Mouse (Mus musculus) Muller cell, postnatal 12 days (primary cell): ENCODE results near the gene Parp14.
"Not testable (repeated sequence)": the region's sequence is repeated elsewhere in the genome, so short reads cannot be mapped to it uniquely, and the experiment has no call there.

Experiments
- DNase-seq: peaks from one replicate; pipeline ENCODE4 v3.0.0-alpha.2; 2015; ENCODE audit errors: inconsistent ontology term

The Parp14 gene

DNA sequence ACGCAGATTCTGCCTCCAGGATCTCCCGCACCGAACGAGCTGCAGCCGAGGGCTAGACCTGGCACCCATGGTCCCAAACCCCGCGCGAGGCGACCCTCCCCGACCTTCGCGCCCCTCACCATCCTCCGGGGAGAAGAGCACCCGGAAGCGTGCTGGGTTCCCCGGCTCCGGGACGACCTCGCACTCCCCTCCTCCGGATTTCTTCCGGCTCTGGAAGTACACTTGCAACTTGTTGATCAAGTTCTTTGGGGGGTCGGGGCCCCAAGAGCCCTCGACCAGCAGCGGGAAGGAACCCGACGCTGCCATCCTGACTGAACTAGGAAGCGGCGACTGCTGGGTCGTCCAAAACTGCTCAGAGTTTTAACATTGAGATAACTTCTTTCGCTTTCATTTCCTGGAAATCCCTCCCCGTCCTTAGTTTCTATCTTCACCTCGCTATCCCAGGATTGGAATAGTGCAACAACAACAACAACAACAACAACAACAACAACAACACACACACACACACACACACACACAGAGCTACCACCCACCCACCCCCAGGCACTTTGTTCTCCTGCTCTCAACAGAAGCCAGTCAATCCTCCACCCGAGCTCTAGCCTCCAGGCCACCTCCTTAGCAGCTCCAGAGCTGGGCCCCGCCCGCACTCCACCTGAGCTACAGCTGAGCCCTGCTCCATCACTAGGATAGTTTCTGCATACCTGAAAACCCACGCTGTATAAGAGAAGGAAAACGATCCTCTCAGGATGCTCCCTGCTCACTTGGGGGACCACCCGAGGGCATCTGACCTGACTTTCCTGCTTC, at the start of gene Parp14:
Gene Parp14, minus strand, starts transcription at position 497 of the 804 bp plus-strand sequence.
- peak; percentile 56 for DNase-seq

DNA sequence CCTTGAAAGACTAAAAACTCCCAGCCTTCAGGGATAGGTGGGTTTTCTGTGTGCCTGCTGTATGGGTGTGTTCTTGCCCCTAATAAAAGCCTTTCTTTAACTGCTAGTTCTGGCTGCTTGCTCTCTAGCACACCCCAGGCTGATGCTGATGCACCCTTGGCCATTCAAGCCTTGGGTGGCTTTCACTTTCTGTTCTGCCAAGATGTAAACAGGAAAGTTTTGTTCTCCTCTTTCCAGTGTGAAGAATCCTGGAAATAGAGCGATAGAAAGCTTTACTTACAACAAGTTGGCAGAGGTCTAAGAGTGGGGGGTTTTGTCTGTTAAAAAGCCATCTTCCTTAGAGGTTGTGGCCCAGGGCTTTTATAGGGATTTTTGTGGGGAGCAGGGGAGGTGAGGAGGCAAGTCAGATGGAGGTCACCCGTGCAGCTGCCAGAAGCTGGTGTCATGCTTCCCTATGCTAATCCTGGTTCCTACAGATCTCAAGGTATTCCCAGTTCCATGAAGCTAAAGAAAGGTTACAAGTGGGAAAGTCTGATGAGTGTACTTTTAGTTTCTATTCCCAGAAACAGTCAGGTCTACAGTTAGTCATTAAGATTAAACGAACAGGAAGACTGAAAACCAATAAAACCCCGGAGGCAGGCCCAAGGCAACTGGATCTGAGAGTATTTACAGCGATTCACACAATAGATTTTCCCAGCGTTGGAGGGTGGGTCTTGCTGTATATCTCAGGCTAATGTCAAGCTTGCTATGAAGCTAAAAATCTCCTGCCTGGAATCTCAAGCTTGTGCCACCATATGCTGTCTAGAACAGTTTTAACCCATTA, 47.6 kb upstream of the Parp14 start:
- peak; percentile 18 for DNase-seq

DNA sequence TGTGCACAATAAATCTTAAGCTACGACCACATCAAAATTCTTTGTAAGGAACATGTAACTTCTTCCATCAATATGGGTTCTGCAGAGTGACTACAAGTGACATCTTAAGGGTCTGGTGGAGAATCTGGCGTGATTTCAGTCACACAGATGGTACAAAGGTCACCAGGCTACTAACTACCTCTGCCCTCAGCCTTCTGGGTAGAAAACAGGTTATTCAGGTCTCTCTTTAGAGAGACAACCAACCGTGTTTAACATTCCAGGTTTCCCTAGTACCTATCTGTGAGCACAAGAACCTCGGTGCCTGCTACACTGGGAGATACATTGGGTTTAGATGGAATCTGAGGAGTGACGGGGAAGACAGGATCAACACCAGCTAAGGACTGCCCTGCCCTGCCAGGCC, 43.0 kb upstream of the Parp14 start:
- no peak for DNase-seq

DNA sequence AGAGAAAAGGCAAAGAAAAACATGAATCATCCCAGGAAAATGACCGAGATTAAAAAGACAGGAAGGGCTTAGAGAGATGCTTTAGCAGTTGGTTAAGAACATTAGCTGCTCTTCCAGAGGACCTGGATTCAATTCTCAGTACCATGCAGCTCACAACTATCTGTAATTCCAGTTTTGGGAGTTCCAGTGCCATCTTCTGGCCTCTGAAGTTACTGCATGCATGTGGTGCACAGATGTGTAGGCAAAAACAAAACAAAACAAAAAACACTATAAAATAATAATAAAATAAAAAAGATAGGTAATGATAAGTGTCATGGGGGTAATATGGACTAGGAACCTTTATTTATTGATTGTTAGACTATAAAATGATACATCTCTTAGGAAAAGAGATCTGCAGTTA, 42.2 kb upstream of the Parp14 start:
- no peak for DNase-seq

DNA sequence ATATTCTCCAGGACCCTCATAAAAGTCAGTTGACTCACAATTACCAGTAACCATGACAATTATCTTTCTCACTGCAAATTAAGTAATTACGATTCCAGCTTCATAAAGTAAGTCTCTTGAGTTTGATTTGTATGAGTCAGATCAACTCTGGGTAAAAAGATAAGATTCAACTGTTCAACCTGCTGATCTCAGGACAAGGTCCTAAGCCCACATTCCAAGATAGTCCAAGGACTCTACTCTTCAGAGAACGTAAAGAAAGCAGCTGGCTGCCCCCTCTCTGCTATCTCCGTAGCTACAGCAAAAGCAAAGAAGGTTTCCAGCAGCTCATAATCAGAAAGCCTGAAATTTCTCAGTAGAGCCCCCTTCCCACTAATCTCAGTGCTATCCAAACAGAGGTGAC, 40.1 kb upstream of the Parp14 start:
- no peak for DNase-seq

DNA sequence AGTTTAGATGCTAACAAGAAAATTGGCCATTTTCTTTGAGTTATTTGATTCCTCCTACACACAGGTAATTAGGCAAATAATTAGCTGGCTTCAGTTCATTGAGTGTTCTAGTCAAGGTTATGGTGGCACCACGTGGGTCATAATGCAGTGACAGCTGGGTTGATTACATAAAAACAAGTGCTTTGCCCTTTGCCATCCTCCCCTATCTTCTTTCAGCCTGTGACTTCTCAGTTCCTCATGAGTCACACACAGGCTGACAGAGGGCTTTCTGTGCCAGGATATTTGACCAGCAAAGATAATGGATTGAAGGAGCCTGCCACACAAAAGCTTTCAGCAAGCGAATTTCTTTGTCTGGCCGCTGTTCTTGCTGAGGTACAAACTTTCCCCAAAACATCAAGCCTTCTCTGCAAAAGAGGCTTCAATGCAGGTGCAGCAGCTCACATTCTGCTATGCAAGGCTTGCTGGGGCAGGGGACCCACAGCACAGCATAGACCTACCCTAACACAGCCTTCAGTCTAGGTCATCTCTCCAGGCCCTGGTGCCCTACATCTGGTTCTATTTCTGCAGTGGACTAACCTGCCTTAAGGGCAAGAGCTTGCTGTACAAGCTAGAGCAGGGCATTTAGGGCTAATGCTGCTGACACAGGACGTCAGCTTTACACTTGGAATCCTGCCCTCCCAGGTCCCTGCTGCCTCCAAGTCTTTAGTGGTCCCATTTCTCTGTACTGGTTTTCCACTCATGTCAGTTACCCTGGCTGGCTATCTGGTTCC, 36.3 kb upstream of the Parp14 start:
- peak; percentile 55 for DNase-seq

DNA sequence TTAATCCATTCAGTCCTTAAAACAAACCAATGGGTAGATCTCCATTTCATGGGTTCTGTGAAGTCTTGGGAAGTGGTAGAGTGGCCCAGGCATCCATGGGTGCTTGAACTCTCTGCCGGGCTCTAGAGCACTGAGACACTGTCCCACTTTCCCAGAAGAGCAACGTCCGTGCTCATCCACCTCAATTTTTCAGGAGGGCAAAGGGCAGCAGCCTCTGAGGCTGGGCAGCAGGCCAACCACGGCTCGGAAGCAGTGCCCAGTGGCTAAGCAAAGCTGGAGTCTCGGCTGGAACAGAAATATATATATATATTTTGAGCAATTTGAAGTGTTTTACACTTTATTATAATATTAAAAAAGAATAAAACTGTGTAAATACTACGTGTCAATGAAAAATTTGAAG, 35.5 kb upstream of the Parp14 start:
- DNase-seq, result no peak

DNA sequence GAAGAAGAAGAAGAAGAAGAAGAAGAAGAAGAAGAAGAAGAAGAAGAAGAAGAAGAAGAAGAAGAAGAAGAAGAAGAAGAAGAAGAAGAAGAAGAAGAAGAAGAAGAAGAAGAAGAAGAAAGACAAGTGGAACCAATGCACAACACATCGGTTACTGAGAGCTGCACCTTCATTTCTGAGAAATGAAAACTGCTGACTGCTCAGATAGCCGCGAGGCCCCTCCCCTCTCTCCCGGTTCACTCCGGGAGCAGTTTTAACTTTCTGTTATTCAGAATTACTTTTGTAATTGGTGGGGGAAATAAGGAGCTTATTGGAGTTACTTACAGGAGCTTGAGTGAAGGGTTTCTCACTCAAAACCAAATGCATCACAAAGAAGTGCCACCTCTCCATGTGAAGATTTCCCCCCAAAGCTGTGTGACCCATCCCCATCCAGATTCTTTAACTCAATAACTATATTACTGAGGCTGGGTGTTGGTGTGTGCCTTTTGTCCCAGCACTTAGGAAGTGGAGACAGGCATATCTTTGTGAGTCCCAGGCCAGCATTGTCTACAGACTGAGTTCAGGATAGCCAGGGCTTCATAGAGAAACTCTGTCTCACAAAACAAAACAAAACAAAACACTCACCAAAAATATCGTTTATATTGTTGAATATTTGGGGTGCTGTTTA, 34.6 kb upstream of the Parp14 start:
- DNase-seq, result no peak

DNA sequence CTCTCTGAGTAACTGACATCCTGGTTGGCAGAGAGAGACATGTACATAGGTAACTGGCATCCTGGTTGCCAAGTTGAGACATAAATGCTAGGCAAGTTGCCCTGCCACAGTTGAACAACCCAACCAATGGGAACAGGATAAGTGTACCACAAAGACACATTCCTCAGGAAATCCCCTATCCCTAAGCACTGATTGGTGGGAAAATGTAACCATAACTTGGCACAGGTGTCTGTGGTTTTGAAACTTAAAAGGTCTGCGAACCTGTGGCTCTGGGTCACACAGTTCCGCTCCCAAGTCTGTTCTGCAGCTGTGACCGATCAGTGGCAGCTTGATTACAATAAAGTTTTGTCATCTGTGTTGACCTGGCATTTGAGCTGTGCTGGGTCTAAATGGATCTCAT, 34.0 kb upstream of the Parp14 start:
- DNase-seq, result peak; percentile 50

DNA sequence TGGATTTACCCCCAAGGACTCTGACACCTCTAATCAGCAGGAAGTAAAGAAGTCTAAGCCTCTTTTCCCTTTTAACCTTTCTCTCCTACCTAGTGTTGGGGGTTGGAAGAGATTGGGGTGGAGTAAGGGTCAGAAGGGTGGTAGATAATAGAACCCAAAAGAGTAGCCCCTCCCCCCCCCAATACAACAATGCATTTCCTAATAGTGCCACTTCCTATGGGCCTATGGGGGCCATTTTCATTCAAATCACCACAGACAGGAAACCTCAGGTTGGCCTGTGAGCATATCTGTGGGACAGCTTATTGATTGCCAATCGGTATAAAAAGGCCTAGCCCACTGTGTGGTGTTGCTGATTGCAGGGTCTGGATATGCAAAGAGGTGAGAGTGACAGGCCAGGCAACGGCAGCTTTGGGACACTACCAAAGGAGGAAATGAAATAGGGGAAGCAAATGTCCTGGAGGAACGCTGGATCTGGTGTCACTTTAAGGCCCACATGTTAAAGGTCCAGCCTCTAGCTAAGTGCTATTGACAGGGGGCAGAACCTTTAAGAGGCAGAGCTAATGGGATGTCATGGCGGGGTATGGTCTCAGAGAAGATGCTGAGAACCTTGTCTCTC, 32.9 kb upstream of the Parp14 start:
- DNase-seq, result no peak

DNA sequence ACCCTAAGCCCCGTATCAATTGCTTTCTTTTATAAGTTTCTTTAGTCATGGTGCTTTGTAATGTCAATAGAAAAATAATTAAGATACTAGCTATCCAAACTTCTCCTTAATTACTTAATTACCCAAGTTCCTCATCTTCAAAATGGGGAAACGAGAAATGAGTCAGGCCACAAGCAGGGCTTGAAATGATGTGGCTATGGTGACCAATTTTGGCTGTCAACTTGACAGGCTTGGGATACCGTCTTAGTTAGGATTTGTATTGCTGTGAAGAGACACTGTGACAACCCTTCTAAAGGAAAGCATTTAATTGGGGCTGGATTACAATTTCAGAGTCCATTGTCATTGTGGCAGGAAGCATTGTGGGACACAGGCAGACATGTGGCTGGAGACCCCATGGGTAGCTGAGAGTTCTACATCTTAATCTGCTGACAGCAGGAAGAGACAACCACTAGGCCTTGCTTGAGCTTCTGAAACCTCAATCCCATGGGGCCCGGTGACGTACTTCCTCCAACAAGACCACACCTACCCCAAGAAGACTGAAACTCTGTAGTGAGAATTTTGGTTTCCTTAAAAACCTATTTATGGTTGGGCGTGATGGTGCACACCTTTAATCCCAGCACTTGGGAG, 31.8 kb upstream of the Parp14 start:
- DNase-seq, result no peak

DNA sequence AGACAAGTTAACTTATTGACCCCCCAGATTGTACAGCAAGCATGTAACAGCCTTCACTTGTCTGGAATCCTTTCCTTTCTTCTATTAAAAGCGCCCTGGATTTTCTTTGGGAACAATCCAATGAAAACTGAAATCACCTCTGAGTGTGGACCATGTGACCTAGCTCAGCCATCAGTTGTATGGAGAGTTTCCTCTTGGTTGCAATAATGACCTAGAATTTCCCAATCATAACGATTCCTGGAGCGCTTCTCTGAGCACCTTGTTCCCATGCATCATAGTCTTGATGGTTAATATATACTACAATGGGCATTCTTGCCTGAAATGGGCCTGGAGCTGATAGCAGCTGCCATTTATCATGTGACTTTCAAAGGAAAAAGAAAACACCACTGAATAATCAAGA, 29.2 kb upstream of the Parp14 start:
- no peak for DNase-seq

DNA sequence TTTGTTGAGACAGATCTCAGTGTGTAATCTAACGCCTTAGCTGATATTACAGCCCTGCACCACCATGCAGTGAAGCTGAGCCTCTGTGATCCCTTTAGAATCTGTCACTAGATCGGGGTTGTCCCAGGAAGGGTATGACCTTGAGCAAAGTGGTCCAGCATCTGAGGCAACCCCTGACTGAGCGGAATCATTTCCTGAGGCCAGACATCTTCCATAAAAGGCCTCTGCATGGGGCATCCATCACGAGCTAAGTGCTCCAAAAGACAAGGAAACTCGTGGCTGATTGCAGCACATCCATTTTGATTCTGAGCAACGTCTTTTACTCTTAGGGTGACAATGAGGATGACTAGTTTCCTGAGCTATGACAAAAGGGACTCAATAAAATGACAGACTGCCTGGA, 23.7 kb upstream of the Parp14 start:
- no peak for DNase-seq

DNA sequence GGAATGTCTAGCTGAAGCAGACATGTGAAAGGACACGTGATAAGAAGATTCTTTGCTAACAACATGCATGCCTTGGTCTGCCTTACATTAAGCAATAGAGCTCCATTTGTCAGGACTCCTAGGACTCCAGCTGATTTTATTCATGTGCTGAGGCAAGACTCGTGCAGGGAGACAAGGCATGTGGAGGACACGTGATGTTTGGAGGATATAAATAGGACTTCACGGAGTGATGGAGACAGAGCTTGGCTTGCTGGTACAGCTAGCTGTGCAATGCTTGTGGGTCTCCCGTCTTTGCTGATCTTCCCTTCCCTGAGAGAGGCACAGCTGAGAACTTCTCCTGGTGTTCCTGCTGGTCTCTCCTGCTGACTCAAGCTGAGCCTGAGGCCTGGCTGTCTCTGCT, 20.3 kb upstream of the Parp14 start:
- DNase-seq, result not testable (repeated sequence)

DNA sequence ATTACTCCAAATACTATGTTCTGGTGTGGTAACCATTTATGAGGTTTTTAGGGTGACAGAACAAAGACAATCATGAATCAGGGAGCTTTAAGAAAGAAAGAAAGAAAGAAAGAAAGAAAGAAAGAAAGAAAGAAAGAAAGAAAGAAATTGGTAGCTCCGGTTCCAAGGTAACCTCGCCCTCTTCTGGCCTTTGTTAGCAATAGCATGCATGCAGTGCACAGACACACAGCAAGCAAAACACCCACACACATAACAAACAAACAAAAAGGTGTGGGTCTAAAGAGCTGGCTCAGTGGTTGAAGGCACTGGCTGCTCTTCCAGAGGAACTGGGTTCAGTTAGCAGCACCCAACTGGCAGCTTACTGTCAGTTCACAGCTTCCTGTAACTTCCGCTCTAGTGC, 19.3 kb upstream of the Parp14 start:
- no peak for DNase-seq

DNA sequence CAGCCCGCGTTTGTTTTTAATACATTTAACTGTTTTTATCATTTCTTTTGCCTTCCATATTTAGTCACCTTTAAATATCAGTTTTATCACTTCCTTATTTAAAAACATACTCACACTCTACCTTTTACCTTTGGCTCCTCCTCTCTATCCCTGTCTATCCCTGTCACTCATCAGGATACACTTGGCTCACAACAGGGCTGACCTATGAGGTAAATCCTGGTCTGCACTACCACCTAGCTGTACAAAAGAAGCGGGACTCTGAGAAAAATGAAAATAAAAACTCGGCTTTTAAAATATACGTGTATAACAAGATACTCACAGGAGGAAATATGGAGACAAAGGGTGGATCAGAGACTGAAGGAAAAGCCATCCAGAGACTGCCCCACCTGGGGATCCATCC, 17.6 kb upstream of the Parp14 start:
- no peak for DNase-seq

DNA sequence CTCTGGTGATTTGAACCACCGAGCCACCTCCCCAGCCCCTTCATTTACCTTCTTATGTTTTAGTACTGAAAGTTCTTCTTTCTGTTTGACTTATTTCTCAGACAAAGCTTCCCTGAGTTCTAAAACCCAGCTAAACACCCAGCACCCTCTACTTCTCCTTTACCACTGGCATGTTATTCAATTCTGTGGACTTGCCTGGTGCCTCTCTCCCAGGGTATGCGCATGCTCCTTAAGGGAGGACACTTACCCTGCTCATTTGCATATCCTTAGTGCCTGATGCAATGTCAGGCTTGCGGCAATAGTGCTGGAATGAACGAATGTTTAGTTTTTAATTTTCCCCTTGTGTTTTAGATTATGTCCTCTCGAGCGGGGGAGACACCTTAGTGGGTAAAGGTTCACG, 16.8 kb upstream of the Parp14 start:
- DNase-seq, result no peak

DNA sequence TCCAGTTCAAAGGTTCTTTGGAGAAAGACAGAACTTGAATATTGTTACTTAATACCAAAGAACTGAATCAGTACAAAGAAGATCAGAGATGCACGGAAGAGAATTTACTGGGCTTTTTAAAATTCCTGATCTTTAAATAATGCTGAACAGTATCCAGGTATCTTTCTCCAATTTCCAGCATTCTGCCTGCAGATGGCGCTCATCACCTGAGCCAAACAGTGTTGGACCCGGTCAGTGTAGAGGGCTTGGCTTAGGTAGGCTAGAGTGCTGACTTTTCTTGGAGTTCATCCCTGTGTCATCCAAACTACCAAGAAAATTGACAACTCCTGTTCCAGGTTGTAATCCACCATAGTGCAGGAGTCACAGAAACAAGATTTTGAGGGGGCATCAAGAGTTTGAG, 3.1 kb upstream of the Parp14 start:
- DNase-seq, result peak; percentile 17

DNA sequence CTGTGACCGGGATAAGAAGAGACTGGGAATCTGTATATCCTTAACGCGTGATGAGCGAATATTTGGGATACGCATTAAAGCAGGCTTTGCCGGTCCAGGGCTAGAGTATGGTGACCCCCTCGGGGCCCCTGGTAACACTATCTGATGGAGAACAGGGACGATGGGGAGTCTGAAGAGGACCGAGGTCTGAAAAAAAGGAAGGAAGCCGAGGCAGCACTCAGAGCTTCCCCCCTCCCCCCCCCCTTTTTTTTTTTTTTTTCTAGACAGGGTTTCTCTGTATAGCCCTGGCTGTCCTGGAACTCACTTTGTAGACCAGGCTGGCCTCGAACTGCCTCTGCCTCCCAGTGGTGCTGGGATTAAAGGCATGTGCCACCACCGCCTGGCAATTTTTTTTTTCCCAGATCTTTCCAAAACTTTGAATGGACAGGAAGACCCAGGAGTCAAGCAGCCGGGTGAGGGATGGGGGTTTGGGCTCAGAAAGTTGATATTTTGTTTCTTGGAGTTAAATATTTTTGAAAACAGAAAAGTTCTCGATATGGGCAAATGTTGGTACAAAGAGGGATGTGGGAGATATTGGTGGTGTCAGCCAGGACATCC, 1.2 kb upstream of the Parp14 start:
- DNase-seq, result no peak

DNA sequence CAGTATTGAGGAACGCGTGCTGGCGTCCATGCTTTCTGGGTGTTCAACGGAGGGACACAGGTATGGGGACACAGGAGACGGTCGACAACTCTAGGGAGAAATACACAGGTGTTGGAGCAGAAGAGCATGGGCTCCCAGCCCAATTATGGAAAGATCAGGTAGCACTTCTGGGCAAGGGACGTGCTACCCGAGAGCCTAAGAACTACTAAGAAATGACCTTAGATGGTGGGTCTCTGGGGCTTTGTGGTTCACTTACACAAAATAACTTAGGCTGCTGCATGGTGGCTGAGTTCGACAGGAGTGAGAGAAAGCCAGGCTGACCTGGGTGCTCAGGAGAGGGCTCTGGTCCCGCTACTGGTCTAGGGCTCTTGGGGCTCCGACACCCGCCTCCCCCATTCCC, 554 bp upstream of the Parp14 start:
- no peak for DNase-seq
